ENCODE assay signal across 8 mouse cellular contexts in the genomic region with DNA sequence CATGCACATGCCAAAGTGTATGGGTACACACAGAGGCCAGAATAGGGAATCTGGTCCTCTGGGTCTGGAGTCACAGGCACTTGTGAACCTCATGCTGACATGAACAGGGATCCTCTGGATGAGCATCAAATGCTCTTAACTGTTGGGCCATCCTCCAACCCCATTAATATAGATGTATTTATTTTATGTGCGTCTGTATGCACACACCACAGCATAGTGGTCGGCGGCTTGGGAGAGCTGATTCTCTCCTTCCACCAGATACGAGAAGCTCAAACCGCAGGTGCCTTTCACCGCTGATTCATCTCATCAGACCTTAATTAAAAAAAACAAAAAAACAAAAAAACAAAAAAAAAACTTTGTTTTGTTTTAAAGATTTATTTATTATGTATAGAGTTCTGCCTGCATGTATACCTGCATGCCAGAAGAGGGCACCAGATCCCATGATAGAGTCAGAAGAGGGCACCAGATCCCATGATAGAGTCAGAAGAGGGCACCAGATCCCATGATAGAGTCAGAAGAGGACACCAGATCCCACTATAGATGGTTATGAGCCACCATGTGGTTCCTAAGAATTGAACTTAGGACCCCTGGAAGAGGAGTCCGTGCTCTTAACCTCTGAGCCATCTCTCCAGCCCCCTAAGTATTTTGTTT.
DNase-seq lines count a peak whose midpoint lies in the region; ATAC-seq and TF ChIP-seq lines count a peak whose summit lies in the region.

No protein-coding gene starts in this region.

- ATAC-seq in hindbrain, postnatal 0 days = 0 out of 2 replicates have a peak, but pooled peaks have one; percentile 55
- ATAC-seq in hindbrain, embryonic 16.5 days = no peak
- ATAC-seq in inflammation-experienced regulatory T-cells, adult 6 months = peak; percentile 63

- no peaks in the 10 kb centered on the region for H3K27me3 ChIP-seq in hindbrain, postnatal 0 days (ENCODE audit: insufficient read depth, low read length)
- H3K27me3 ChIP-seq in hindbrain, embryonic 16.5 days (replicated peaks; ENCODE audit: control insufficient read depth, insufficient read depth, low read length) = no peaks in the 10 kb centered on the region

- H3K4me2 ChIP-seq in hindbrain, postnatal 0 days (ENCODE audit: low read depth, low read length) = no peak overlapping the region
- no peak overlapping the region for H3K4me2 ChIP-seq in hindbrain, embryonic 16.5 days (ENCODE audit: low read length)

- peak; percentile 84 for TF ChIP-seq CTCF in hindbrain, postnatal 0 days (IDR thresholded peaks at IDR 0.05; ENCODE audit: low read depth)

- H3K4me1 ChIP-seq in hindbrain, postnatal 0 days (ENCODE audit: insufficient read depth, low read length) = no peaks in the 10 kb centered on the region
- H3K4me1 ChIP-seq in hindbrain, embryonic 16.5 days (ENCODE audit: control insufficient read depth, insufficient read depth, low read depth, low read length) = no peaks in the 10 kb centered on the region; the same call in 1 of the 2 replicates

- H3K4me3 ChIP-seq in hindbrain, postnatal 0 days (ENCODE audit: low read length) = no peak overlapping the region
- H3K4me3 ChIP-seq in hindbrain, embryonic 16.5 days (ENCODE audit: low read length) = no peak overlapping the region

- DNase-seq in hindbrain, postnatal 0 days (ENCODE audit: low spot score) = peak; percentile 34
- DNase-seq in urinary bladder, postnatal 25 days (ENCODE audit: low spot score) = peak; percentile 53
- DNase-seq in urinary bladder, postnatal 4 days (ENCODE audit: low spot score in 2 of 2) = no peak
- DNase-seq in cerebellum, adult 9-10 months = peak; percentile 86
- peak; percentile 83 for DNase-seq in lung, postnatal 36 days
- no peak for DNase-seq in yolk sac, embryonic 10.5 days (ENCODE audit: low spot score)

- H3K27ac ChIP-seq in hindbrain, postnatal 0 days = no peak overlapping the region
- no peak overlapping the region for H3K27ac ChIP-seq in hindbrain, embryonic 16.5 days (ENCODE audit: low read depth, low read length)

- no peaks in the 10 kb centered on the region for H3K36me3 ChIP-seq in hindbrain, postnatal 0 days (ENCODE audit: insufficient read depth, low read length)
- no peaks in the 10 kb centered on the region for H3K36me3 ChIP-seq in hindbrain, embryonic 16.5 days (ENCODE audit: control insufficient read depth, insufficient read depth, low read length)

- no peak overlapping the region for H3K9ac ChIP-seq in hindbrain, postnatal 0 days (replicated peaks; ENCODE audit: low read length)
- no peak overlapping the region for H3K9ac ChIP-seq in hindbrain, embryonic 16.5 days (ENCODE audit: low read depth, low read length)

- 67% methylated on average over 7 of the region's 7 CpGs for WGBS in hindbrain, postnatal 0 days
- 67% methylated on average over 7 of the region's 7 CpGs for WGBS in hindbrain, embryonic 16.5 days

- H3K9me3 ChIP-seq in hindbrain, postnatal 0 days (ENCODE audit: low read length) = no peaks in the 10 kb centered on the region
- H3K9me3 ChIP-seq in hindbrain, embryonic 16.5 days (ENCODE audit: control insufficient read depth, low read length) = no peaks in the 10 kb centered on the region

Comparison
In these comparisons a context has a peak if more than half of its experiments do, and no peak if none do; other contexts are left out.
1. DNase-seq: peak in hindbrain, postnatal 0 days (single experiment), urinary bladder, postnatal 25 days (single experiment), cerebellum, adult 9-10 months (single experiment) and lung, postnatal 36 days (single experiment); none in urinary bladder, postnatal 4 days (0 of 2) and yolk sac, embryonic 10.5 days (single experiment).